Mouse (Mus musculus) thymus, adult 2 months (tissue): Measurements from ENCODE around the gene Cldn16.

Source experiments
- CTCF ChIP-seq: fragments of 200-500 bp; IDR thresholded peaks from 2 replicates; pipeline ENCODE4 v1.5.1; 2012; ENCODE audit warnings: mild to moderate bottlenecking, control low read depth, low read length, moderate library complexity, borderline replicate concordance; ENCODE audit not compliant: control insufficient read depth, poor library complexity, insufficient read depth; ENCODE audit errors: extremely low read depth
- POLR2A ChIP-seq: fragments of 200-500 bp; IDR thresholded peaks from 2 replicates; pipeline ENCODE4 v1.6.1; 2012; ENCODE audit warnings: mild to moderate bottlenecking, low read length, control low read depth, moderate library complexity; ENCODE audit not compliant: control insufficient read depth, poor library complexity, insufficient read depth; ENCODE audit errors: extremely low read depth

DNA sequence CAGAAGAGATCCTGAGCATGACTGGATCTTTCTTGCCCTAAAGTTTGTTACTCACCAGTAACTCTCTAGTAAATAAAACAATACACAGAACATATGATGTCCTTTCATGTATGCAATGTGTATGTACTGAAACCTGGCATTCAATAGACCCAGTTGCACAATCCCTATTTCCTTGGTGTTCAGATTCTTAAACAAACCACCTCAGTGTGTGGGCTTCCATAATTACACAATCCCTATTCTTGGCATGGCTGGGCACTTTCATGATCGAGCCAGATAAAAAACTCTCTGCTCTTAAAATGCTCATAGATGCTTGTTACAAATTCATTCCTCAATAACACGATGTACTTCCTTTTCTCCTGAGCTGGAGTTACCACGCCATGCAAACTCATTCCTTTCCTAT lies 21.8 kb upstream of the Cldn16 start:
- TF ChIP-seq CTCF (no peak), POLR2A (no peak)
